In the genomic region with DNA sequence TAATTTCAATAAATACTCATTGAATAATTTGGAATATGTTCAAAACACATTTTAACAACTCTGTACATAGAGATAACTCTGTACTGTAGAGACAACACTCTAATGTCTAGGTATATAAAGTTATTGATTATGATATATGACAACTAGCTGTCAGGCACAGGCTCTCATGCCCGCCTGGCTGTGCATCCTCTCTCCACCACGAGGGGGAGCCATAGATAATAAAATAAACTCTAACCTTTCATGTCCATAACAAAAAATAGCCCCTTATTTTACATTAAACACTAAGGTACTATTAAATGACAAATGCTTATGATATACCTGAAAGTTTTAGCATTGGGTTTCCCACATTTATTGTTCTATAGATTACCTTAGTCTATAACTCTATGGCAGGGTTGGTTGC, we compare ENCODE assay signal across 9 mouse cellular contexts. TPM values are rescaled to one million over a fixed set of nuclear protein-coding genes. Genes with fewer than 3 reads are reported as not detected.
DNase-seq lines count a peak whose midpoint lies in the region; ATAC-seq lines count a peak whose summit lies in the region.
"Had no signal": no experiment of that assay in that cellular context is flagged by ENCODE, and none has a peak within 500 bp of the region (broad histone marks: within the 10 kb centered on the region; RNA-seq: fewer than 3 reads in every experiment).

No protein-coding gene starts in this region.

- no peaks in the 10 kb centered on the region for H3K36me3 ChIP-seq in liver, embryonic 11.5 days (ENCODE audit: control insufficient read depth, insufficient read depth, low read length)
- no peaks in the 10 kb centered on the region for H3K36me3 ChIP-seq in embryonic facial prominence, embryonic 14.5 days (ENCODE audit: control insufficient read depth, insufficient read depth, low read length)

- H3K4me1 ChIP-seq in liver, embryonic 11.5 days (replicated peaks; ENCODE audit: control insufficient read depth, insufficient read depth, low read length) = no peaks in the 10 kb centered on the region
- H3K4me1 ChIP-seq in embryonic facial prominence, embryonic 14.5 days (ENCODE audit: control insufficient read depth, insufficient read depth, low read length) = no peaks in the 10 kb centered on the region

- no peaks in the 10 kb centered on the region for H3K9me3 ChIP-seq in liver, embryonic 11.5 days (ENCODE audit: control insufficient read depth, low read length)
- H3K9me3 ChIP-seq in embryonic facial prominence, embryonic 14.5 days (ENCODE audit: control insufficient read depth, low read length) = no peaks in the 10 kb centered on the region

- H3K9ac ChIP-seq in liver, embryonic 11.5 days (ENCODE audit: low read depth, low read length) = no peak overlapping the region
- no peak overlapping the region for H3K9ac ChIP-seq in embryonic facial prominence, embryonic 14.5 days (ENCODE audit: low read depth, low read length)

- no peak overlapping the region for H3K27ac ChIP-seq in liver, embryonic 11.5 days (ENCODE audit: low read depth, low read length)
- no peak overlapping the region for H3K27ac ChIP-seq in embryonic facial prominence, embryonic 14.5 days (replicated peaks; ENCODE audit: low read depth, low read length)

- intact Hi-C loops in left cerebral cortex, postnatal 4 days (cut with DNase I) = loop anchor here (5.0 kb wide), 2 partner anchors 281 to 701 kb away; no protein-coding TSS in a partner anchor

- no peak for ATAC-seq in liver, embryonic 11.5 days (replicated peaks; ENCODE audit: low FRiP score)
- no peak for ATAC-seq in embryonic facial prominence, embryonic 14.5 days (ENCODE audit: low read depth)

- DNase-seq in liver = peak; percentile 65
- no peak for DNase-seq in liver, embryonic 11.5 days (ENCODE audit: low spot score)
- peak; percentile 80 for DNase-seq in adrenal gland, postnatal 10 days
- DNase-seq in embryonic facial prominence, embryonic 14.5 days (ENCODE audit: low spot score) = peak; percentile 42
- DNase-seq in induced T-regulatory cell, adult 2 months (ENCODE audit: low read depth) = peak; percentile 84
- peak; percentile 49 for DNase-seq in left cerebral cortex, postnatal 4 days
- peak; percentile 50 for DNase-seq in retina, postnatal 1 day
- peak; percentile 43 for DNase-seq in urinary bladder, adult 2 months (ENCODE audit: low spot score)

- no peaks in the 10 kb centered on the region for H3K27me3 ChIP-seq in liver, embryonic 11.5 days (replicated peaks; ENCODE audit: control insufficient read depth, insufficient read depth, low read length)
- H3K27me3 ChIP-seq in embryonic facial prominence, embryonic 14.5 days (replicated peaks; ENCODE audit: control insufficient read depth, insufficient read depth, low read length) = no peaks in the 10 kb centered on the region

- H3K4me2 ChIP-seq in liver, embryonic 11.5 days = no peak overlapping the region
- no peak overlapping the region for H3K4me2 ChIP-seq in embryonic facial prominence, embryonic 14.5 days (ENCODE audit: low read depth, low read length)

- H3K4me3 ChIP-seq in liver, embryonic 11.5 days (ENCODE audit: low read depth, low read length) = no peak overlapping the region
- H3K4me3 ChIP-seq in embryonic facial prominence, embryonic 14.5 days (ENCODE audit: low read depth, low read length) = no peak overlapping the region
- H3K4me3 ChIP-seq: erythroblast, embryonic 14.5 days had no signal

- WGBS in liver, embryonic 11.5 days = 0% methylated on average over 2 of the region's 2 CpGs
- 0% methylated on average over 2 of the region's 2 CpGs for WGBS in embryonic facial prominence, embryonic 14.5 days

RNA-seq across cellular contexts. Expression of a gene that starts 54.4 kb away (rescaled TPM):
- polyA plus RNA-seq in liver, embryonic 11.5 days (2014; fragmentation: Nextera tagmentation; extraction: Ambion mirVana) = 155 and 175 TPM in 2 replicates
- 10 to 100 TPM; 18.0 to 21.8 TPM for total RNA-seq in adrenal gland, postnatal 10 days (2021)
- 79.2 and 86.3 TPM in 2 replicates for polyA plus RNA-seq in embryonic facial prominence, embryonic 14.5 days (2014; fragmentation: Nextera tagmentation; extraction: Ambion mirVana)
- total RNA-seq in left cerebral cortex, postnatal 4 days (2021) = 100 to 1,000 TPM; 215 to 241 TPM
- polyA plus RNA-seq in urinary bladder, adult 2 months (2012; rRNA removed) = 15.0 and 15.5 TPM in 2 replicates

RNA-seq across cellular contexts. Expression of a gene that starts 54.5 kb away (rescaled TPM):
- 16.4 and 18.5 TPM in 2 replicates for polyA plus RNA-seq in liver, embryonic 11.5 days (2014; fragmentation: Nextera tagmentation; extraction: Ambion mirVana)
- 10 to 100 TPM; 12.0 to 17.4 TPM for total RNA-seq in adrenal gland, postnatal 10 days (2021)
- polyA plus RNA-seq in embryonic facial prominence, embryonic 14.5 days (2014; fragmentation: Nextera tagmentation; extraction: Ambion mirVana) = 10.0 and 16.5 TPM in 2 replicates
- total RNA-seq in left cerebral cortex, postnatal 4 days (2021) = 1 to 10 TPM; 7.6 to 8.2 TPM
- polyA plus RNA-seq in urinary bladder, adult 2 months (2012; rRNA removed) = 4.1 and 5.1 TPM in 2 replicates
